Mouse (Mus musculus) bone marrow, adult 2 months (tissue): Measurements from ENCODE around the gene Dnah7b.

Experiments
- CTCF ChIP-seq: fragments of 200-500 bp; IDR thresholded peaks from 2 replicates; pipeline ENCODE4 v1.5.1; 2011; ENCODE audit warnings: low read length, control low read depth; ENCODE audit not compliant: control insufficient read depth, insufficient read depth
- POLR2A ChIP-seq: fragments of 200-500 bp; IDR thresholded peaks from 2 replicates; pipeline ENCODE4 v1.6.1; 2011; ENCODE audit warnings: low read depth, mild to moderate bottlenecking, control low read depth, low read length, borderline replicate concordance; ENCODE audit not compliant: control insufficient read depth

DNA sequence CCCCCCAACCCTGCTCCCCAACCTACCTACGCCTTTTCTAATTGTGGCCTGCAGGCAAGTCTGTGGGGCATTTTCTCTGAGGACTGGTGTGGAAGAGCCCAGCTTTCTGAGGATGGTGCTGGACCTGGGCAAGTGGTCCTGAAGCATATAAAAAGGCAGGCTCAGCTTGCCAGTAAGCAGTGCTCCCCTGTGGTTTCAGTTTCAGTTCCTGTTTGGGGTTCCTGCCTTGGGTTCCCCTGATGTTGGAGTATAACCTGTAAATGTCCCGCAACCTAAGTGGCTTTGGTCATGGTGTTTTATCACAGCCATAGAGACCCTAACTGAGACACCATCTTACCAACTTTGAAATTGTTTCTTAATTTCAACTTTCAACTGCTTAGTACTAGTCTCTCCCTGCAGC is 11.8 kb downstream of the Dnah7b start:
- TF ChIP-seq POLR2A (no peak), CTCF (no peak)
